Comparison of ENCODE assay signal across 14 mouse cellular contexts in genomic region chr3:135658540-135659097, GRCm38 (mm10).
"Had no signal": no experiment of that assay in that cellular context is flagged by ENCODE, and none has a peak within 500 bp of the region (broad histone marks: within the 10 kb centered on the region; RNA-seq: fewer than 3 reads in every experiment).

No protein-coding gene starts in this region.

- H3K27ac ChIP-seq: kidney, postnatal 0 days; left cerebral cortex, adult 2 months; limb, embryonic 10.5 days; liver, embryonic 14.5 days; midbrain, embryonic 10.5 days; midbrain, embryonic 15.5 days; neural tube, embryonic 13.5 days; stomach, embryonic 15.5 days had no signal

- ATAC-seq: intestine, embryonic 16.5 days; midbrain, embryonic 15.5 days had no signal

- H3K4me3 ChIP-seq: left cerebral cortex, adult 2 months; limb, embryonic 10.5 days; midbrain, embryonic 10.5 days; midbrain, embryonic 15.5 days; neural tube, embryonic 13.5 days; stomach, embryonic 15.5 days had no signal

- H3K36me3 ChIP-seq: midbrain, embryonic 15.5 days had no signal

- H3K4me1 ChIP-seq: limb, embryonic 10.5 days; midbrain, embryonic 10.5 days; midbrain, embryonic 15.5 days; neural tube, embryonic 13.5 days; stomach, embryonic 15.5 days had no signal

- H3K4me2 ChIP-seq: lung, embryonic 14.5 days; midbrain, embryonic 15.5 days; neural tube, embryonic 13.5 days; stomach, embryonic 15.5 days had no signal

- H3K9ac ChIP-seq: liver, embryonic 14.5 days; lung, embryonic 14.5 days; midbrain, embryonic 15.5 days; neural tube, embryonic 13.5 days; stomach, embryonic 15.5 days had no signal

- H3K27me3 ChIP-seq: midbrain, embryonic 15.5 days; neural tube, embryonic 13.5 days; stomach, embryonic 15.5 days had no signal

- H3K9me3 ChIP-seq: limb, embryonic 10.5 days; midbrain, embryonic 10.5 days; midbrain, embryonic 15.5 days; neural tube, embryonic 13.5 days; stomach, embryonic 15.5 days had no signal

- DNase-seq: kidney, adult 8-10 months; lung, embryonic 14.5 days; retina, postnatal 1 day; thymus, adult 2 months; thymus, postnatal 25 days had no signal
